Mouse (Mus musculus) forebrain, embryonic 12.5 days (tissue): ENCODE measurements at regions not wholly inside any gene's neighbourhood (a gene's known extent, or its start where the extent isn't known, plus 50 kb on each side); places are given as distances from the start of the nearest gene placed in this dataset.
A peak's percentile ranks its signal among the peaks of the same experiment; 100 is the strongest.

ENCODE experiments used
- ATAC-seq: fragments of 200-750 bp; cut with Nextera tagmentation; 2 replicates; pipeline ENCODE4 v1.8.0; 2017; ENCODE audit warnings: moderate TSS enrichment; ENCODE audit not compliant: low FRiP score
- H3K27ac ChIP-seq: fragments of 300-500 bp; sonication (generic); 2 replicates; pipeline ENCODE4 v1.5.1; 2016; ENCODE audit warnings: mild to moderate bottlenecking
- H3K27me3 ChIP-seq: fragments of 300-500 bp; sonication (generic); 2 replicates; pipeline ENCODE4 v1.6.1; 2016; ENCODE audit warnings: mild to moderate bottlenecking
- H3K36me3 ChIP-seq: fragments of 300-500 bp; sonication (generic); replicated peaks from 2 replicates; pipeline ENCODE4 v1.6.1; 2016; ENCODE audit warnings: mild to moderate bottlenecking
- H3K4me1 ChIP-seq: fragments of 300-500 bp; sonication (generic); 2 replicates; pipeline ENCODE4 v1.6.1; 2016
- H3K4me2 ChIP-seq: fragments of 300-500 bp; sonication (generic); 2 replicates; pipeline ENCODE4 v1.6.1; 2016; ENCODE audit warnings: mild to moderate bottlenecking, moderate library complexity
- H3K4me3 ChIP-seq: fragments of 300-500 bp; sonication (generic); replicated peaks from 2 replicates; pipeline ENCODE4 v1.5.1; 2016; ENCODE audit warnings: mild to moderate bottlenecking
- H3K9ac ChIP-seq: fragments of 300-500 bp; sonication (generic); 2 replicates; pipeline ENCODE4 v1.6.1; 2016; ENCODE audit warnings: mild to moderate bottlenecking
- H3K9me3 ChIP-seq: fragments of 300-500 bp; sonication (generic); 2 replicates; pipeline ENCODE4 v1.6.1; 2016
- WGBS: fragments of 180-500 bp; shearing (Covaris S2); methylation state at CpG from one replicate; pipeline ENCODE4 v1.1.7; 2016; 5-methylcytosine and 5-hydroxymethylcytosine counted together

- Histone ChIP-seq H3K4me2 (no peak overlapping the region), H3K27ac (no peak overlapping the region), H3K36me3 (no peaks in the 10 kb centered on the region), H3K27me3 (no peaks in the 10 kb centered on the region), H3K9me3 (no peaks in the 10 kb centered on the region; the same call in 1 of the 2 replicates), H3K4me1 (no peaks in the 10 kb centered on the region), H3K4me3 (no peak overlapping the region), H3K9ac (no peak overlapping the region)
- 91% methylated on average over 3 of the region's 3 CpGs for WGBS
- no peak for ATAC-seq
Observed at GRCm38 (mm10) chr11:79815156-79815555, 147.0 kb downstream of the Utp6 start.

GRCm38 (mm10) chr11:79806911-79807466 is 155.2 kb downstream of the Utp6 start:
- H3K4me2 ChIP-seq = no peak overlapping the region
- ATAC-seq = no peak
- no peaks in the 10 kb centered on the region for H3K9me3 ChIP-seq
- H3K36me3 ChIP-seq = no peaks in the 10 kb centered on the region
- no peaks in the 10 kb centered on the region for H3K27me3 ChIP-seq
- H3K27ac ChIP-seq = no peak overlapping the region
- H3K4me1 ChIP-seq = peaks cover 11% of the 10 kb centered on the region
- no peak overlapping the region for H3K9ac ChIP-seq
- 42% methylated on average over 17 of the region's 17 CpGs for WGBS
- no peak overlapping the region for H3K4me3 ChIP-seq

- ATAC-seq = no peak
- 82% methylated on average over 10 of the region's 10 CpGs for WGBS
- Histone ChIP-seq H3K4me1 (peaks cover 11% of the 10 kb centered on the region), H3K9ac (no peak overlapping the region), H3K27ac (0 out of 2 replicates have a peak overlapping the region, but pooled peaks have one; percentile 3), H3K36me3 (no peaks in the 10 kb centered on the region), H3K9me3 (no peaks in the 10 kb centered on the region), H3K4me2 (no peak overlapping the region), H3K4me3 (no peak overlapping the region), H3K27me3 (no peaks in the 10 kb centered on the region)
Observed at GRCm38 (mm10) chr11:79806417-79806816, 155.8 kb downstream of the Utp6 start.

- peak overlapping the region; percentile 16; the same call in 1 of the 2 replicates for H3K27ac ChIP-seq
- H3K9ac ChIP-seq = no peak overlapping the region
- no peaks in the 10 kb centered on the region for H3K9me3 ChIP-seq
- H3K27me3 ChIP-seq = no peaks in the 10 kb centered on the region
- H3K36me3 ChIP-seq = no peaks in the 10 kb centered on the region
- no peak overlapping the region for H3K4me2 ChIP-seq
- 63% methylated on average over 10 of the region's 10 CpGs for WGBS
- no peak overlapping the region for H3K4me3 ChIP-seq
- peaks cover 11% of the 10 kb centered on the region for H3K4me1 ChIP-seq
- no peak for ATAC-seq
Observed at GRCm38 (mm10) chr11:79805981-79806415, 156.2 kb downstream of the Utp6 start.

DNA sequence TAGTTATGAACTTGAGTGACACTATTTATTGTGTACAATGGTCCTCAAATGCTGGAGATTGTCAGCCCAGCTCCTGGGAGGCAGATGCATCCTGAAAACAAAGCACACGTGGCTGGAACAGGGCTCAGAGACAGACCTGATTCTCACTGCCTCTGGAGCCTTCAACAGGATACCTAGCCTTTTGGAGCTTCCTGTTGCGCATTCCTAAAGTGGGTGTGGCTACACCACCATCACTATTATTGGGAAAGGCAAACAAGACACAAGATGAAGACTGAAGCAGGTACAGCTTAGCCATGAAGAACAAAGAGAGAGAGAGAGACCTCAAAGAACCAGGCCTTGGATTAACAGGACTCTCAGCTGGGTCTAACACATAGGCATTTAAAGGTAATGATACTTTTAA is 158.2 kb downstream of the Utp6 start:
- Histone ChIP-seq H3K4me1 (peaks cover 14% of the 10 kb centered on the region), H3K27ac (no peak overlapping the region), H3K4me2 (no peak overlapping the region), H3K27me3 (no peaks in the 10 kb centered on the region), H3K36me3 (no peaks in the 10 kb centered on the region), H3K4me3 (no peak overlapping the region), H3K9ac (no peak overlapping the region), H3K9me3 (no peaks in the 10 kb centered on the region)
- 69% methylated on average over 2 of the region's 2 CpGs for WGBS
- no peak for ATAC-seq

DNA sequence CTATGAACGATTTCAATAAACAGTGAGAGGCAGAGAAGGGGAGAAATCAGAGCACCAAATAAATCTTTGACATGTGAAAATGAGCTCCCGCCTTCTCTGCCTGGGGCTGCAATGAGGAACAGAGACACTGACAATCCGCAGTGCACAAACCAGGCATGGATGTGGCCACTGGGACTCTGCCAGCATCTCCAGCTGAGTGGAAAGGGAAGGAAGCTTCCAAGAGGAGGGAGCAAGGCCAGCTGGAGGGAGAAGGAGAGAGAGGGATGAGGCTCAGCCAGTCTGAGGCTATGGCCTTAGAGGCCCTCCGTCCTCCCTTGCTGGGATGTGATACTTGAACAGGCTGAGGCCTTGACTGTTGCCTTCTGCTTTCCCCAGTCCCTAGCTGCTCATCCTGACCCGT is 159.2 kb downstream of the Utp6 start:
- H3K36me3 ChIP-seq = no peaks in the 10 kb centered on the region
- no peaks in the 10 kb centered on the region for H3K27me3 ChIP-seq
- H3K9ac ChIP-seq = no peak overlapping the region
- no peak overlapping the region for H3K4me2 ChIP-seq
- no peak overlapping the region for H3K4me3 ChIP-seq
- ATAC-seq = no peak
- WGBS = 85% methylated on average over 5 of the region's 5 CpGs
- H3K27ac ChIP-seq = no peak overlapping the region
- H3K4me1 ChIP-seq = peaks cover 14% of the 10 kb centered on the region
- no peaks in the 10 kb centered on the region for H3K9me3 ChIP-seq

DNA sequence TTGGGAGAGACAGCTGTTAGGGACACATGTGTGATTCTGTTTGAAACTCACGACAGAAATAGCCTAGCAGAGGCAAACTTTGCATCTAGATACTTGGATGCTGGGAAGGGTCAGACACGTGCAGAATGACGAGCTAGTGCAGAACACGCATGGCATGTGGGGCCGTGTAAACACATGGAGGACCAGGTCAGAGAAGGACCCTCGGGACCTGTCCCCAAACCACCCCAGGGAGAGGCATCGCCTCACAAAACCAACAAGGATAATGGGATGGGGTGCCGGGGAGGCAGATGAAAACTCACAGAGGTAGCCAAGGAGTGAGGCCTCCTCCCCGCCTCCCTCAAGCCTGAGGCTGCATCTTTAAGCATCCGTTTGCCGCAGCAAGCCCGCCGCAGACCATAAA is 159.6 kb downstream of the Utp6 start:
- H3K27ac ChIP-seq = no peak overlapping the region
- H3K9ac ChIP-seq = no peak overlapping the region
- no peaks in the 10 kb centered on the region for H3K27me3 ChIP-seq
- no peaks in the 10 kb centered on the region for H3K9me3 ChIP-seq
- no peak overlapping the region for H3K4me3 ChIP-seq
- ATAC-seq = no peak
- 89% methylated on average over 13 of the region's 13 CpGs for WGBS
- no peaks in the 10 kb centered on the region for H3K36me3 ChIP-seq
- no peak overlapping the region for H3K4me2 ChIP-seq
- peaks cover 14% of the 10 kb centered on the region for H3K4me1 ChIP-seq

- Histone ChIP-seq H3K4me1 (peaks cover 3% of the 10 kb centered on the region; the same call in 1 of the 2 replicates), H3K4me2 (no peak overlapping the region), H3K27ac (no peak overlapping the region), H3K27me3 (no peaks in the 10 kb centered on the region), H3K4me3 (no peak overlapping the region), H3K9me3 (no peaks in the 10 kb centered on the region), H3K36me3 (no peaks in the 10 kb centered on the region), H3K9ac (no peak overlapping the region)
- 64% methylated on average over 8 of the region's 8 CpGs for WGBS
- ATAC-seq = no peak
Observed at GRCm38 (mm10) chr11:79800256-79800655, 161.9 kb downstream of the Utp6 start.

DNA sequence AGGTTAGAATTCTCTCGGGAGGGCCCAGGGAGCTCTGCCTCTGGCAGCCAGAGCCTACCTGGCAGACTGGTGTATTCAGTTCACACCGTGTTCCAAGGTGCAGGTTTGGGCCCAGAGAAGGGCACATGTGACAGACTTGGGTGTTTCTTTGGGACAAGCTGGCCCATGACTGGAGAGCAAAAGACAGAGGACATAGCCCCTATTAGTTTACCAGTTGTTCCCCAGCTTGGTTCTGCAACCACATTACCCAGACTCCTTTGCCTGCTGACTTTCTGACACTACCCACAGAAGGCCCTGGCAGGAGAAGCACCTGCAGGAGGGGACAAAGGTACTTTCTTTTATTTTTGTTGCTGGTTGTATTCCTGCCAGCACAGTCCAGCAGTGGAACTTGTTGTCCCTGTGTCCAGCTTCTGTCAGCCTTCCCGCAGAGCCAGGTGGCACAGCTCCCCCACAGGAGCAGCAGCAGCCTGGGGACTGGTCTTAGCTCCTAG is 173.9 kb downstream of the Utp6 start:
- H3K9ac ChIP-seq = no peak overlapping the region
- no peaks in the 10 kb centered on the region for H3K36me3 ChIP-seq
- peaks cover 37% of the 10 kb centered on the region for H3K4me1 ChIP-seq
- no peaks in the 10 kb centered on the region for H3K9me3 ChIP-seq
- no peaks in the 10 kb centered on the region for H3K27me3 ChIP-seq
- H3K27ac ChIP-seq = no peak overlapping the region
- H3K4me3 ChIP-seq = no peak overlapping the region
- no peak overlapping the region for H3K4me2 ChIP-seq
- 84% methylated on average over 3 of the region's 3 CpGs for WGBS
- no peak for ATAC-seq

- 89% methylated on average over 1 of the region's 1 CpGs for WGBS
- no peak overlapping the region for H3K9ac ChIP-seq
Observed at GRCm38 (mm10) chr11:79787766-79788165, 174.4 kb downstream of the Utp6 start.

DNA sequence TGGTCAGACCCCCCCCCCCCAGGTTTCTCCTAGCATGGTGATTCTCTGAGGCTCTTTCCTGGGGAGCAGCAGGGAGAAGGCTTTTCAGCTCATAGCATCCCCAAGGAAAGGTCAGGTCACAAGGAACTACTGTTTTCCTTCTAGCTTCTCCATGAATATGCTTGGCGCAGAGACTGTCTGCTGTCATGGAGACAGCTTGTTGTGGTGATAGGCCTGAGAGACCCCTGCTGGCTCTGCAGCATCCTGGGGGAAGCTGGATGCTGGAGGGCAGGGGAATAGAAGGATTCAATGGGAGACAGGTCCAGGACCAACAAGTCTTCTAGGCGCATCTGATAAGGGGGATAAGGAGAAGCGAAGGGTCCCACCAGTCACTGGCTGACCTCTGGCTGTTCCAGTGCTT is 178.1 kb downstream of the Utp6 start:
- no peak overlapping the region for H3K27ac ChIP-seq
- H3K9me3 ChIP-seq = no peaks in the 10 kb centered on the region
- no peak for ATAC-seq
- H3K9ac ChIP-seq = no peak overlapping the region
- WGBS = 70% methylated on average over 3 of the region's 3 CpGs
- H3K4me3 ChIP-seq = no peak overlapping the region
- H3K4me1 ChIP-seq = peaks cover 27% of the 10 kb centered on the region
- no peak overlapping the region for H3K4me2 ChIP-seq
- H3K36me3 ChIP-seq = no peaks in the 10 kb centered on the region
- H3K27me3 ChIP-seq = no peaks in the 10 kb centered on the region

More at GRCm38 (mm10) chr11:79787766-79788165, 174.4 kb downstream of the Utp6 start:
- no peaks in the 10 kb centered on the region for H3K27me3 ChIP-seq
- no peak overlapping the region for H3K4me2 ChIP-seq
- H3K36me3 ChIP-seq = no peaks in the 10 kb centered on the region
- no peak overlapping the region for H3K27ac ChIP-seq
- no peaks in the 10 kb centered on the region for H3K9me3 ChIP-seq
- ATAC-seq = no peak
- no peak overlapping the region for H3K4me3 ChIP-seq
- H3K4me1 ChIP-seq = peaks cover 31% of the 10 kb centered on the region

DNA sequence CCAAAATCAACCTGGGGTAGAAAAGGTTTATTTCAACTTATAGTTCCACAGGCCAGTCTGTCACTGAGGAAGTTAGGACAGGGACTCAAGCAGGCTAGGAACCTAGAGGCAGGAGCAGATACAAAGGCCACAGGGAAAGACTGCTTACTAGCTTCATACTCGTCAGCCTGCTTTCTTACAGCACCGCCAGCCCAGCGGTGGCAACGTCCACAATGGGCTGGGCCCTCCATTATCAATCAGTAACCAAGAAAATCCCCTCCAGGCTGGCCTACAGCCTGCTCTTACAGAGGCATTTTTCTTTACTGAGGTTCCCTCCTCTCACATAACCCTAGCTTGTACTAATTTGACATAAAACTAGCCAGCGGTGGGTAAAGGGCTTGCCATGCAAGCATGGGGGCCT is 180.2 kb downstream of the Utp6 start:
- Histone ChIP-seq H3K9ac (no peak overlapping the region; the same call in 1 of the 2 replicates), H3K27ac (no peak overlapping the region), H3K27me3 (no peaks in the 10 kb centered on the region), H3K36me3 (no peaks in the 10 kb centered on the region), H3K4me2 (no peak overlapping the region), H3K9me3 (no peaks in the 10 kb centered on the region), H3K4me3 (no peak overlapping the region), H3K4me1 (peaks cover 23% of the 10 kb centered on the region)
- 57% methylated on average over 5 of the region's 5 CpGs for WGBS
- ATAC-seq = no peak

GRCm38 (mm10) chr11:79779756-79780155 is 182.4 kb downstream of the Utp6 start:
- H3K27ac ChIP-seq = no peak overlapping the region
- no peak overlapping the region for H3K9ac ChIP-seq
- ATAC-seq = no peak

More at GRCm38 (mm10) chr11:79779756-79780155, 182.4 kb downstream of the Utp6 start:
- Histone ChIP-seq H3K4me2 (no peak overlapping the region), H3K27me3 (no peaks in the 10 kb centered on the region), H3K9me3 (no peaks in the 10 kb centered on the region), H3K36me3 (no peaks in the 10 kb centered on the region), H3K4me3 (no peak overlapping the region), H3K4me1 (peaks cover 23% of the 10 kb centered on the region)
- 11% methylated on average over 5 of the region's 5 CpGs for WGBS
